Mouse (Mus musculus) liver, embryonic 12.5 days (tissue): ENCODE results near the gene Coro2b. TPM values are rescaled to one million over a fixed set of nuclear protein-coding genes. Genes with fewer than 3 reads are reported as not detected.

Source experiments
- ATAC-seq: fragments of 200-750 bp; cut with Nextera tagmentation; 2 replicates; pipeline ENCODE4 v1.8.0; 2017; ENCODE audit warnings: moderate number of reproducible peaks, mild to moderate bottlenecking, moderate library complexity
- H3K27ac ChIP-seq: fragments of 300-500 bp; sonication (generic); 2 replicates; pipeline ENCODE4 v1.5.1; 2016; ENCODE audit warnings: mild to moderate bottlenecking
- H3K27me3 ChIP-seq: fragments of 300-500 bp; sonication (generic); replicated peaks from 2 replicates; pipeline ENCODE4 v1.6.1; 2016; ENCODE audit warnings: mild to moderate bottlenecking, moderate library complexity
- H3K36me3 ChIP-seq: fragments of 300-500 bp; sonication (generic); 2 replicates; pipeline ENCODE4 v1.6.1; 2016; ENCODE audit warnings: mild to moderate bottlenecking, moderate library complexity
- H3K4me1 ChIP-seq: fragments of 300-500 bp; sonication (generic); 2 replicates; pipeline ENCODE4 v1.6.1; 2016
- H3K4me2 ChIP-seq: fragments of 300-500 bp; sonication (generic); 2 replicates; pipeline ENCODE4 v1.6.1; 2016; ENCODE audit warnings: mild to moderate bottlenecking, moderate library complexity
- H3K4me3 ChIP-seq: fragments of 300-500 bp; sonication (generic); 2 replicates; pipeline ENCODE4 v1.5.1; 2016; ENCODE audit warnings: mild to moderate bottlenecking, moderate library complexity
- H3K9ac ChIP-seq: fragments of 300-500 bp; sonication (generic); 2 replicates; pipeline ENCODE4 v1.6.1; 2016; ENCODE audit warnings: mild to moderate bottlenecking, moderate library complexity
- H3K9me3 ChIP-seq: fragments of 300-500 bp; sonication (generic); replicated peaks from 2 replicates; pipeline ENCODE4 v1.6.1; 2016; ENCODE audit warnings: mild to moderate bottlenecking, moderate library complexity
- WGBS: fragments of 180-500 bp; shearing (Covaris S2); methylation state at CpG from one replicate; pipeline ENCODE4 v1.1.7; 2016; ENCODE audit not compliant: insufficient replicate concordance; 5-methylcytosine and 5-hydroxymethylcytosine counted together
- polyA plus RNA-seq: library from polyadenylated mRNA; unstranded; fragments of >200 nt; fragmentation: Nextera tagmentation; extraction: Ambion mirVana; gene quantifications from 2 replicates; pipeline ENCODE4 v1.2.1, GENCODE M21; 2016

Gene Coro2b
- polyA plus RNA-seq, 1 experiment from 2014 or later: 2.7 TPM

- H3K36me3 ChIP-seq: no peaks in the 10 kb centered on the region
- H3K4me1 ChIP-seq: peaks cover 21% of the 10 kb centered on the region
- H3K9me3 ChIP-seq: no peaks in the 10 kb centered on the region
- ATAC-seq: no peak
- 7% methylated on average over 29 of the region's 29 CpGs for WGBS
- peak overlapping the region; percentile 36 for H3K9ac ChIP-seq
- H3K4me2 ChIP-seq: peak overlapping the region; percentile 68
- H3K27ac ChIP-seq: no peak overlapping the region
- peaks cover 57% of the 10 kb centered on the region for H3K27me3 ChIP-seq
- H3K4me3 ChIP-seq: peak overlapping the region; percentile 53
Observed at GRCm38 (mm10) chr9:62536119-62536654, 657 bp downstream of the Coro2b start.

DNA sequence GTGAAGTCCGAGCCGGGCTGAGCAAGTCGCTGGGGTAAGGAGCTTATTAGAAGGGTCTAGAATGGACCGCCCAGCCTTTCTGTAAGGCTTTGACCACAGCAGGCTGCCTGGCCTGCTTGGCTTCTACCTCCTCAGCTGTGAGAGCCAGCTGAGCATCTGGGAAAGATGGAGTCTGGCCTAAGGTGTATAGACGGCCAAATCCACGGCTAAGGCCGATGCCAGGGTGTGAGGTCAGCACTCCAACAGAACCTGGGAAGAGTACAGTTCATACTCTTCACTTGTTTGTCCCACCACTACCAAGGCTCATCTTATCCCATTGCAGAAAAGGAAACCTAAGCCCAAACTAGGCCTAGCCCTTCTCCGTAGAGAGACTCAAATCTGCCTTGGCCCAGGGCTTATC, 1.3 kb downstream of the Coro2b start:
- H3K36me3 ChIP-seq: no peaks in the 10 kb centered on the region
- no peak for ATAC-seq
- peak overlapping the region; percentile 68 for H3K4me2 ChIP-seq
- H3K9me3 ChIP-seq: no peaks in the 10 kb centered on the region
- H3K9ac ChIP-seq: 0 out of 2 replicates have a peak overlapping the region, but pooled peaks have one; percentile 36
- H3K4me1 ChIP-seq: peaks cover 27% of the 10 kb centered on the region
- peaks cover 52% of the 10 kb centered on the region for H3K27me3 ChIP-seq
- WGBS: 71% methylated on average over 8 of the region's 8 CpGs
- H3K27ac ChIP-seq: no peak overlapping the region
- 0 out of 2 replicates have a peak overlapping the region, but pooled peaks have one; percentile 53 for H3K4me3 ChIP-seq

DNA sequence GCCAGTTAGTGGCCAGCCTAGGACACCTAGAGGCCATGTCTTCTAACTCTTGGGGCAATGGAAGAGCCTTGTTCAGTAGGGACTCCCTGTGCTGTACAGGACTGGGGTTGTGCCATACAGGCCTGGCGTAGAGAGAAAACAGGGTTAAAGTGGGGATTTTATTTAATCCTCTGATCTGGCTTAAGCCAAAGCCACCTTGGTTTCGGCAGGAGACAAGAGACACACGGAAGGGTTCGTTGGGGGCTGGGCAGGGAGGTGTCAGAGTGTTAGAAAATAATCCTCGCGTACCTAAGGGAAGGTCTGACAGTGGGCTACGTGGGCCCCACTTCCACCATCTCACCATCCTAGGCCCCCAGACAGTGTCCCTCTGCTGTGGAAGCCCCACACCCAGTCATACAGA, 2.2 kb downstream of the Coro2b start:
- Histone ChIP-seq H3K4me2 (no peak overlapping the region), H3K9ac (no peak overlapping the region), H3K27me3 (peaks cover 52% of the 10 kb centered on the region), H3K36me3 (no peaks in the 10 kb centered on the region), H3K4me1 (peaks cover 28% of the 10 kb centered on the region), H3K4me3 (no peak overlapping the region), H3K27ac (no peak overlapping the region), H3K9me3 (no peaks in the 10 kb centered on the region)
- 73% methylated on average over 7 of the region's 7 CpGs for WGBS
- ATAC-seq: no peak

- Histone ChIP-seq H3K27me3 (peaks cover 51% of the 10 kb centered on the region), H3K9ac (no peak overlapping the region), H3K36me3 (no peaks in the 10 kb centered on the region), H3K4me1 (peaks cover 28% of the 10 kb centered on the region), H3K27ac (no peak overlapping the region), H3K9me3 (no peaks in the 10 kb centered on the region), H3K4me3 (no peak overlapping the region), H3K4me2 (no peak overlapping the region)
- no peak for ATAC-seq
- 64% methylated on average over 2 of the region's 2 CpGs for WGBS
Observed at GRCm38 (mm10) chr9:62534158-62534557, 2.7 kb downstream of the Coro2b start.

DNA sequence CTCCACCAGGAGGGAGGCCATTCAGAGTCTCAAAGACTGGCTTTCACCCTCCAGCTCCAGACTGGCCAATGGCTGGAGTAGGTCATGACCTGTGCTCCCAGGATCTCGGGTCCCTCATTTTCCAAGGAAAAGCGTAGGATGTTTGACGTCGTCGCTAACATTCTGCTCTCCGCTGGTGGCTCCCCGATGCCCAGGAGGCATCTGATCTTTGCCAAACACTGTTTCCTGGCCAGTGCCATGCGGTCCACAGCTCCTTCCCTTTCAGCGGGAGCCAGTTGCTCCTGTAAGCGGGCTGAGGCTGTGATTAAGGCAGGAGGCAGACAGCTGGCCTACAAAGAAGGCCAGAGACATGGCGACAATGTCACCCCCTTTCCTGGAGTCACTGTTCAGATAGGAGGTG, 4.0 kb downstream of the Coro2b start:
- H3K27ac ChIP-seq: no peak overlapping the region
- H3K9me3 ChIP-seq: no peaks in the 10 kb centered on the region
- no peak for ATAC-seq
- no peaks in the 10 kb centered on the region for H3K36me3 ChIP-seq
- H3K4me1 ChIP-seq: peaks cover 28% of the 10 kb centered on the region
- no peak overlapping the region for H3K4me3 ChIP-seq
- peaks cover 39% of the 10 kb centered on the region for H3K27me3 ChIP-seq
- no peak overlapping the region for H3K4me2 ChIP-seq
- no peak overlapping the region for H3K9ac ChIP-seq
- WGBS: 67% methylated on average over 11 of the region's 11 CpGs

DNA sequence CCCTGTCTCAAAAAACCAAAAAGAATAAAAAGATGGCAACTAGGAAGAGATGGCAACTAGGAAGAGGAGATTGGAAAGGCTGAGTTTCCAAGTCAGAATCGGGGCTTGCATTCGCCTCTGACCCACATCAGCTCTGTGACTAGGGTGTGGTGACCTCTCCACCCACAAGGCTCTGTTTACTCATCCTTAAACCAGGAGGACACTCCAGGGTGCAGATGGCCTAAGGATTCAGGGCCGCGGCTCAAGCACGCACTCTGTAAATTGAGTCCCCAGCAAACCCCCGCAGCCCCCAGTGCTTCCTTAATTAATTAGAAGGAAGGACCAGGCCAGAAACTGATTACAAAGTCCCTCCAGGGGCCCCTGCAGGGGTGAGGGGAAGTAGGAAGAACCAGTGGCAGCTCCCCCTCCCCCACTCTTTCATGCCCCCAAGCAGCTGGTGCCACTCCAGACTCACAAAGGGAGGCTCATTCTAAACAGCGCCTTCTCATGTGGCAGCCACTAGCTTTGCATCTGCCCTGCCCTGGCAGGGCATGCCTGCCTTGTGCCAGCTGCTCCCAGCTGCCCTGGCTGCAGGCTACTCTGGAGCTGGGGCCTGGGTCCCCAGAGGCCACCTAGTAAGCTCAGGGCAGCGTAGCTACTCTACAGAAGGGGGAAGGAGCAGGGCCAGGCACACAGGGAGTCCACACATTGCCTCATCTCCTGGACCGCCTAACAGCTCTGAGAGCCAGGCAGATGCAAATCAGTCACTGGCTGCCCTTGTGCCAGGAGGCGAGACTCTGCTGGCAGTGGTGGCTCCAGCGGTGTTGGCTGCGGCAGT, 5.2 kb downstream of the Coro2b start:
- peaks cover 27% of the 10 kb centered on the region for H3K27me3 ChIP-seq
- H3K4me1 ChIP-seq: peaks cover 23% of the 10 kb centered on the region
- peak overlapping the region; percentile 53; the same call in 1 of the 2 replicates for H3K27ac ChIP-seq
- 24% methylated on average over 12 of the region's 12 CpGs for WGBS
- no peak for ATAC-seq
- no peaks in the 10 kb centered on the region for H3K36me3 ChIP-seq
- H3K9ac ChIP-seq: no peak overlapping the region
- no peaks in the 10 kb centered on the region for H3K9me3 ChIP-seq
- H3K4me3 ChIP-seq: no peak overlapping the region
- H3K4me2 ChIP-seq: 0 out of 2 replicates have a peak overlapping the region, but pooled peaks have one; percentile 10

DNA sequence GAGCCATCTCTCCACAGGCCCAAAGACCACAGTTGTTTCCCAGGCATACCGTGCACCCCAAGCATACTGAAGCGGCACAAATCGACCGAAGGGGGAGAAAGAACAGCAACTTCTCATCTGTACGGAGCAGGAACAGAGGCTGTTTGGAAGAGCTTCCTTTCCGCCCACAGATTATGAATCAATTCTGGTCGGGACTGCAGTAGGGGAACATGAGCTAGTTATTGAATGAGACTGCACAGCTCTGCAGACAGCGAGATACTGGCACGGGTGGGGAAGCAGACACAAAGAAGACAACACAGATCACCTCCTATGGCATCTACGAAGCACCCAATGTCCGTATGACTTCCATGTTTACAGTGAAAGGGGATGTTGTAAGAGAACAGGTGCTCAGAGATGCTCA, 8.3 kb downstream of the Coro2b start:
- no peak overlapping the region for H3K27ac ChIP-seq
- WGBS: 71% methylated on average over 11 of the region's 11 CpGs
- no peak overlapping the region for H3K9ac ChIP-seq
- H3K4me2 ChIP-seq: no peak overlapping the region
- H3K27me3 ChIP-seq: peaks cover 6% of the 10 kb centered on the region
- no peaks in the 10 kb centered on the region for H3K36me3 ChIP-seq
- H3K4me1 ChIP-seq: peaks cover 20% of the 10 kb centered on the region
- H3K9me3 ChIP-seq: no peaks in the 10 kb centered on the region
- no peak for ATAC-seq
- no peak overlapping the region for H3K4me3 ChIP-seq

GRCm38 (mm10) chr9:62526858-62527257, 10.0 kb downstream of the Coro2b start:
- no peaks in the 10 kb centered on the region for H3K9me3 ChIP-seq
- H3K4me1 ChIP-seq: peaks cover 31% of the 10 kb centered on the region
- no peak overlapping the region for H3K4me3 ChIP-seq
- no peak overlapping the region for H3K27ac ChIP-seq
- no peak overlapping the region for H3K9ac ChIP-seq
- ATAC-seq: no peak
- H3K27me3 ChIP-seq: peaks cover 23% of the 10 kb centered on the region
- no peak overlapping the region for H3K4me2 ChIP-seq
- 69% methylated on average over 8 of the region's 8 CpGs for WGBS
- H3K36me3 ChIP-seq: no peaks in the 10 kb centered on the region

DNA sequence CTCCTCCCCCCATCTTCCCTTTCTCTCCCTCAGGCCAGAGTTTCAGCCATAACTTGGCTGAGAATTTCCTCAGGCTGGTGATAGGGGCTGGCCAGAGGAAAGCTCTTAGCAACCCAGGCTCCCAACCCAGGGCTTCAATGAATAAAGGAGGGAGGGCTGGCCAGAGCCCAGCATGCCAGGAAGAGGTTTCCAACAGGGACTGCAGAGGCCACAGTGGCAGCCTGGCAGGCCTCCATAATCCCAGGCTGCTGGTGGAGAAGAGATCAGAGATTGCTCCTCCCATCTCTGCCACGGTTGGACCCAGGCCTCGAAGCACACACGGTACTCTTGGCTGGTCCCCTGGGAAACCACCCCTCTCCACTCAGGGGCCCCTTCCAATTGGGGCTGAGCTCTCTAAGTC, 10.4 kb downstream of the Coro2b start:
- 40% methylated on average over 3 of the region's 3 CpGs for WGBS
- Histone ChIP-seq H3K27ac (no peak overlapping the region), H3K4me3 (no peak overlapping the region)

DNA sequence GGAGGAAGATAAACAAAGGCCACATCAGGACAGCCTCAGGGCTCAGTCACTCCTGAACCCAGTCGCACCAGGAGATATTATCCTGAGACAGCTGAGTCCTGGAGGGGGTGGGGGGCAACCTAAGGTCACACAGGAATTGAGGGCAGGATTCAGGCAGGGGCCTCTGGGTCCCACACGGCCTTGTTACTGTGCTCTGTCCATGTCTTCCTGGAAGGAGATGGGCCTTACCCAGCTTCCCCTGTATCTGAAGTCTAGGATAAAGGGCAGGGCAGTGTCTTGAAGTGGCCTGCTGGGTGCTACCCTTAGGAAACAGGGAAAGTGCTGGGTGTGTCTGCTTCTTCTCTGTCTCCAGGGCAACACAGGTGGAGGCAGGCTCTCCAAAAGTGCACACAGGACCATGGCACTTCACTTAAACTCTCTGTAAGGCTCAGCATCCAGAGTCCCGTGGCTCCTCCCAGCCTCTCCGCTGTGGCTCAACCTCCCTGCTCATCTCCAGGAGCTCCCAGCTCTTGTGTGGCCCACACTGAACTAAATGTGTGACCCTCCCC, 12.0 kb downstream of the Coro2b start:
- Histone ChIP-seq H3K36me3 (no peaks in the 10 kb centered on the region), H3K9ac (no peak overlapping the region), H3K9me3 (no peaks in the 10 kb centered on the region), H3K4me1 (peaks cover 32% of the 10 kb centered on the region), H3K27me3 (peaks cover 25% of the 10 kb centered on the region), H3K27ac (no peak overlapping the region), H3K4me2 (no peak overlapping the region), H3K4me3 (no peak overlapping the region)
- WGBS: 54% methylated on average over 4 of the region's 4 CpGs
- no peak for ATAC-seq

More for the DNA sequence above, 10.4 kb downstream of the Coro2b start:
- Histone ChIP-seq H3K9ac (no peak overlapping the region), H3K36me3 (no peaks in the 10 kb centered on the region), H3K4me1 (peaks cover 31% of the 10 kb centered on the region), H3K4me2 (no peak overlapping the region), H3K9me3 (no peaks in the 10 kb centered on the region), H3K27me3 (peaks cover 25% of the 10 kb centered on the region)
- ATAC-seq: no peak

GRCm38 (mm10) chr9:62522791-62523471, 13.9 kb downstream of the Coro2b start:
- 12% methylated on average over 15 of the region's 15 CpGs for WGBS
- H3K27ac ChIP-seq: peak overlapping the region; percentile 12
- peak; percentile 57; the same call in 1 of the 2 replicates for ATAC-seq
- H3K9me3 ChIP-seq: no peaks in the 10 kb centered on the region
- peaks cover 32% of the 10 kb centered on the region for H3K4me1 ChIP-seq
- H3K36me3 ChIP-seq: no peaks in the 10 kb centered on the region
- H3K4me2 ChIP-seq: 0 out of 2 replicates have a peak overlapping the region, but pooled peaks have one; percentile 9
- H3K4me3 ChIP-seq: no peak overlapping the region
- no peak overlapping the region for H3K9ac ChIP-seq
- peaks cover 25% of the 10 kb centered on the region for H3K27me3 ChIP-seq

GRCm38 (mm10) chr9:62522211-62522610, 14.6 kb downstream of the Coro2b start:
- Histone ChIP-seq H3K9me3 (no peaks in the 10 kb centered on the region), H3K27me3 (peaks cover 25% of the 10 kb centered on the region), H3K4me2 (no peak overlapping the region), H3K9ac (no peak overlapping the region), H3K4me1 (peaks cover 32% of the 10 kb centered on the region), H3K27ac (peak overlapping the region; percentile 12; the same call in 1 of the 2 replicates), H3K36me3 (no peaks in the 10 kb centered on the region), H3K4me3 (no peak overlapping the region)
- no peak for ATAC-seq
- WGBS: 39% methylated on average over 5 of the region's 5 CpGs
